Mouse (Mus musculus): ENCODE results near the gene Ndufaf2. TPM values are rescaled to one million over a fixed set of nuclear protein-coding genes. Genes with fewer than 3 reads are reported as not detected.

The Ndufaf2 gene
- total RNA-seq, 2 experiments from 2014 or later: 21.1 to 22.8 TPM

DNA sequence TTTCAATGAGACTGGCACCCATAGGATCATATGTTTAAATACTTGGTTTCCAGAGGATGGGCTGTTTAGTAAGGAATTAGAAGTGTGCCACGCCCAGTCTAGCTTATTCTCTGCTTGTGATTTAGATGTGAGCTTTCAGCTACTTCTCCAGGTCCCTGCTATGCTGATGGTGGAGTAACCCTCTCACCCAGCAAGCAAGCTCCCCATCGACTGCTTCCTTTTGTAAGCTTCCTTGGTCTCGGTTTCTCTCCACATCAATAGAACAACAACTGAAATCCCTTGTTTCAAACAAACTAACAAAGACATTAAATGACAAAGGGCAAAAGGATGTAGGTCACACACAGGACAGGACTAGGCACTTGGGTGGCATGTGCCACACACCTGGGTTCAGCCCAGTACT is 118.0 kb downstream of the Ndufaf2 start:
- no peak for DNase-seq (ENCODE audit: low spot score in 2 of 2)

DNA sequence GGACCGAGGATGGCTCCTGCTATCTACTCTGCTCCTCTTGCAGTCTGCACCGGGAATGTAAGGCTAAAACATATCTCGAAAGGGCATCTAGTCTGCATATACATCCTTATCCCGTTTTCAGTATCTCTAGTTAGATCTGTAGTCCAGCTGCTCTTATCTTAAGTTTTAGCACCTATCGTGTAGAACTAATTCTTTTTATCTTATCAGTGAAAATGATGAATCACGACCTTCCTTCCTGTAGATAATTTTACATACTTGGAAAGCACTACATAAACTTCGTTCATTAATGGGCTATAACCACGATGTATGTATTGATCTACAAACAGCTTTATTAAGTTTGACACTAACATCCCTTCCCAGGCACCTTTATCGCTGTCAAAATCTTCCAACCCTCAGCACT is 118.5 kb downstream of the Ndufaf2 start:
- no peak for DNase-seq (ENCODE audit: low spot score in 2 of 2)

DNA sequence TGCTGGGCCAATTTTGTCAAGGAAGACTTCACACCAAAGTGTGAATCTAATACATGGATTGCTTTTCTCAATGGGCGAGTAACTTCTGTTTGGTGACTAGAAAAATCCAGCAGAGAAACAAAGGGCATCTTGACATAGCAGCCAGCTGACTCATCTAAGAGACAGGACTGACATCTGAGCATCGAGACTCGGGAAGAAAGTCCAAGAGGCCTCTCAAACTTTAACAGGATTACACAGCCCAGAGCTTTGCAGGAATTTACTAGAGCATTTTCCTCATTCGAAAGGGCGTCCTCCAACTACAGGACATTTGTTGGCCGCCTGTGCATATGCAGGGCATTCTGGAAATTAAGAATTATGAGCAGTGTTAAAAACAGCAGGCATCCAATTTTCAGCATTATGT is 119.0 kb downstream of the Ndufaf2 start:
- no peak for DNase-seq (ENCODE audit: low spot score in 2 of 2)

DNA sequence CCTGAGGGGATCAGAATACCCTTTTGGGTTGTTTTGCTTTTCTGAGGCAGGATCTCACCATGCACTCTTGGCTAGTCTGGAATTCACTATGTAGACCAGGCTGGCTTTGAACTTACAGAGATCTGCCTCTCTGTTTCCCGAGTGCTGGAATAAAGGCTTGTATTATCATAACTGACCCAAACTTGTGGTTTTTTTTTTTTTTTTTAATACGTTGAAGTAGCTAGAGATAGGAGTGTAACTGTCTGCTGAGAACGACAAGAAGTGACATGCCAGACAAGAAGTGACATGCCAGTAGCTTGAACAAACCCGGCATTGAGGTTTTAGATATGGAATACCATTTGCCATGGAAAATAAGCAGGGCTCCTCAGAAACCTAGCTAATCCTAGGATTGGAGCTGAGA is 125.6 kb downstream of the Ndufaf2 start:
- DNase-seq (ENCODE audit: low spot score in 2 of 2): no peak

DNA sequence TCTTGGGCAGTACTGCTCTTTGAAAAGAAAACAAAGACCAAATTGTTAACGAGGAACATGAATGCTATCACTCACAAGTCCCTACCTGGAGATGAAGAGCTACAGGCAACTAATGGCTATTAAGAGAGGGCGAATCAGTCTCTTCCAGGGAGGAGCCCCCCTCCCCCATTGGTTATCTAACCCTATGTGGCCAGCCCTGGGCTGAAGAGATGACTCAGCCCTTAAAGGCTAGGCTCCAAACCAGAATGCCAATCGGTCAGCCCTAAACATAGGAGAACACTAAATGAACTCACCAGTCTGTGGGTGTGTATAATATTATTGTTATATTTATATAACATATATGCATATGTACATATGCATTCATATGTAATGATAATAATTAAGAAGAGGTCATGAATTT is 132.6 kb downstream of the Ndufaf2 start:
- DNase-seq (ENCODE audit: low spot score in 2 of 2): no peak

DNA sequence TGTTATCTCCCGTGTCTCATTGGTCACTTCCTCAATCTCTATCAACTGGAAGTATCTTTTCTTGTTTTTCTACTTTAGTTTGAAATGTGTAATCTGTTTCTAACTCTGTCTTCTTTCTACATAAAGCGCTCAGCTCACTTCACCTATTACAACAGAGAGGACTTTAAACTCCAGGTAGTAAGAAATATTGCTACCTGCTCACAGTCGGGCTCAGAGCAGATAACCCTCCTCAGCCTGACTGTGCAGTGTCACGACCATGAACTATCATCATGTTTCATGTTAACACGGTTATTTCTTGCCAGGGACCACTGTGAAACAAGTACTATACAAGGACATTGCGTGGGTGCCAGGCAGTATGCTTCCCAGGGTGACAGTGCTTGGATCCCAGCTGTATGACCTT is 141.1 kb downstream of the Ndufaf2 start:
- DNase-seq (ENCODE audit: low spot score in 2 of 2): no peak

DNA sequence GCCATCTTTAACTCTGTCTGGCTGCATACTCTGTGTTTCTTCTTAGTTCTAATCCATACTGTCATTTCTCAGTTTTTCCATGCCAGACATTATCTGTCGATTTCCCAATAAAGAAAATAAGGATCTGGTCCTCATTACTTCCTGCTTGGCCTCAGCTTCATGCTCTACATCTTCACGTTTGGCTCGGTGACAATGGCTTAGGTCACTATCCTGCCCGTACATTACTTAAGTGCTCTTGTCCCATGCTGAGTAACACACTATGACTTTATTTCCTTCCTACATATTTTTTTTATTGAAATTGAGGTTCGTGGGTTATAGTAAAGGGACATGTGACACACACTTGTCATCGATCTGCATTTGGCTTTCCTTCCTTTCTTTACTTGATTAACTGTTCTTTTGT is 143.3 kb downstream of the Ndufaf2 start:
- DNase-seq (ENCODE audit: low spot score in 2 of 2): no peak

DNA sequence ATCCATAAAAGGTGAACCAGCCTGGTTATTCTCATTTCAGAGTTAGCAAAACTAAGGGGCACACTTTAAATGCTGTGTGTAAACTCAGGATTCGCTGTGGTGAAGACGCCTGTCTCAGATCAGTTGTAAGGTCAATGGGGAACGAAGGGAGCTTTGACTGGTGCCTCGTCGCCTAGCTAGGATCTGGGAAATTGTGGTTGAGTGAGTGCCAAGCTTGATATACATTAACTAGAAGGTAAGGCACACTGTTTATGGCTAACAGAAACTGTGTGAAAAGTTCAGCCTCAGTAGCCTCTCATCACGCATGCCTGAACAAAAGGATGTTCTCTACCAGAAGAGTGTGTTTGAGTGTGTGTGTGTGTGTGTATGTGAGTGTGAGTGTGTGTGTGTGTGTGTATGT is 144.6 kb downstream of the Ndufaf2 start:
- no peak for DNase-seq (ENCODE audit: low spot score in 2 of 2)

DNA sequence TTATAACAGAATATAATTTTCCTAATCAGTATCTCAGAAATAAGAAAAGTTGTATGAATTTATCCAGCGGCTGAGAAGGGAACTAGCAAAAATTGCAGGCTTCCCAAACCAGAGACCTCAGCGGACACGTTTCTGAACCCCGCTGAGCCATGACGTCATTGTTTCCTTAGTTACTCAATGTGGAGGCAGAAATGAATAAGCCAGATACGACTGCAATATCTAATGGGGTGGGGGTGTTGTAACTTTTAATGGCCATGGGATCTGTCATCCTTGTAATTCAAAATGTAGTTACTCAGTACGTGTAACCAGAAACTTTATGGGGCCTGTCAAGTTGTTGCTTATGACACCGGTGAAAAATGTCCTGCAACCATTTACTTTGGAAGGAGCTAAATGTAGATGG is 145.3 kb downstream of the Ndufaf2 start:
- DNase-seq (ENCODE audit: low spot score in 2 of 2): no peak

DNA sequence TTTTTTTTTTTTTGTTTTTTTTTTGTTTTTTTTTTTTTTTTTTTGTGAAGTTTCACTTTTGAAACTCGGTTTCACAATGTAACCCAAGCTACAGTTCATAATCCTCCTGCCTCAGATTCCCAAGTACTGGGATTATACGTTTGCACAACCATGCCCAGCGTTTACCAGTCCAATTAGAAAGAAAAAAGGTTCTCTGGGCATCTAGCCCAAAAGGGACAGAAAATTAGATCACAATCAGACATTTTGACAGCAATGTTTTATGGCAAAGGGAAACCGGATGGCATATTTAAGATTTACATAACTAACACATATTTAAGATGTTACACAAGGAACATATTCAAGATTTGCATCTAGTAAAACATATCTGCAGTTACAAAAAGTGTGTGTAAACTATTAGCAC is 150.6 kb downstream of the Ndufaf2 start:
- DNase-seq (ENCODE audit: low spot score in 2 of 2): no peak

DNA sequence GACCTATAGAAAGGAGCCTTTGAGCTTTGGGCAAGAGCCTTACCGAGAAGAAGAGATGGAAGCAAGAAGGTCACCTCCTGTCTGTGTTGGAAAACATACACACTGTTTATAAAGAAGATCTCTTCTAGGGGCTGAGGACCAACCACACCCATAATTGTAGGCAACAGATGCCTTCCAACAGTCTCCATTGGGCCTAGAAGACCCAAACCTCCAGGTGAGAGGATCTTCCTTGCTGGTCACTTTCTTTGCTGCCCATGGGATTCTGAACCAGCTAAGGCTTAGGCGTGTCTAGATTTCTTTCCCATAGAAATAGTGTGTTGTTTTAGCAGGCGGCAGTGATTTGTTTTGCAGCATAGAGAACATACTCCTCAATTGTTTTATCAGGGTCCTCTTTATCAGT is 162.1 kb downstream of the Ndufaf2 start:
- no peak for DNase-seq (ENCODE audit: low spot score in 2 of 2)

DNA sequence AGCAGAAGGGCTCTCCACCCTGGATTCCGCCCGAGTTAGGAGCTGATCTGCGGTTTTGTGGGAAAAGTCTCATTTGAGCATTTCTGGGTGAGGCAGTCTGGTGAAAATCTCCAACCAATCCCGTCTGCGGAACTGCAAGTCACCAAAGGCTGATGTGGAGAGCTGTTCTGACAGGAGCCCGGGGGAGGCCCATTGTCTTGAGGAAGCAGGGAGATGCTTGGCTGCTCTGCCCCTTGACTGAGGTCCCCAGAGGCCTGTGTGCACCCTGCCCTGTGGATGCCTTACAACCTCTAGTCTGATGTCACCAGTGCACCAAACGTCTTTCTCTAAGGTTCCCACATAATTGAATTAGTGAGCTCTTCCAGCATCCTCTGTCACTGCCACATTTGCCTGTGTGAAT is 163.2 kb downstream of the Ndufaf2 start:
- no peak for DNase-seq (ENCODE audit: low spot score in 2 of 2)

DNA sequence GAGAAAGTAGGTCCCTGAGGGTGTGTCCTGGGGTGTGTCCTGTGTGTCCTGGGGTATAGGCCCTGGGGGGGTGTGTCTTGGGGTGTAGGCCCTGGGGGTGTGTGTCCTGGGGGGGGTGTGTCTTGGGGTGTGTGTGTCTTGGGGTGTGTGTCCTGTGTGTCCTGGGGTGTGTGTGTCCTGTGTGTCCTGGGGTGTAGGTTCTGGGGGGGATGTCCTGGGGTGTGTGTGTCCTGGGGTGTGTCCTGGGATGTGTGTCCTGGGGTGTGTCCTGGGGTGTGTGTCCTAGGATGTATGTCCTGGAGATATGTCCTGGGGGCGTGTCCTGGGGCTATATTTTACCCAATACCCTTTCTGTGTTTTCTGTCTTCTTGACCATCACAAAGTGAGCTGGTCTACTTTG is 165.8 kb downstream of the Ndufaf2 start:
- no peak for DNase-seq (ENCODE audit: low spot score in 2 of 2)

DNA sequence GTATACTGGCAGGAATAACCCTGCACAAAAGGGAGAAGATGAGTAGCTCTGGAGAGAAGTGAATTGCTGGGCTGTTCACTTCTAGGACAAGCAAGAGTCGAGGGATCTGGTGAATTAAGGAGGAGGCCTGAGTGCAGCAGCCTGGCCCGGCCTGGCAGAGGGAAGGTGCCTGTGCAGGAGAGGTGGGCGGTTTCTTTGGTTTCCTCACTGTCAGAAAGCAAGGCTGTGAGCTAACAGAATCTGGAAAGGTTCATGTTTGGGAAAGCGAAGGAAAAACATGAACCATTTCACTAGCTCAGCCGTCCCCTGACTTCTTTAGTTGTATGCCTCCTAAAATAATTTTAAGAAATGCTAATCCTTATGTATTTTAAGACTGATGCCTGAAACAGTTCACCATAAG is 173.8 kb downstream of the Ndufaf2 start:
- no peak for DNase-seq (ENCODE audit: low spot score in 2 of 2)

DNA sequence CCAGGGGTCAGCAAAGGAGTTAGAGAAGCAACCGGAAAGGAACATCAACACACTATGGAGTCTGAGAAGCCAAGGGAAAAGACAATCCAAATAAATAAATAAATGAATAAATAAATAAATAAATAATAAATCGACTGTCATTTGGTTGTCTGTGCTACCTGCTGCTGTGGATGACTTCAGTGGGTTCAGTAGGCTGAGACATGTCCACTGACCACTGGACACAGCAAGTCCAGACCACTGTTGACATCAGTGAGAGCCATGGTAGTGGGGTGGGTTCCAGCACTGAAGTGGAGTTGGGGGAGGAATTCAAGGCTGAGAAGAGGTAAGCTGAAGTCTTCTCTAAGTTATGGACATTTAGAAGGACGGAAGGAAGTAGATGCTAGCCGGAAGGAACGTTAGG is 174.2 kb downstream of the Ndufaf2 start:
- DNase-seq (ENCODE audit: low spot score in 2 of 2): no peak

DNA sequence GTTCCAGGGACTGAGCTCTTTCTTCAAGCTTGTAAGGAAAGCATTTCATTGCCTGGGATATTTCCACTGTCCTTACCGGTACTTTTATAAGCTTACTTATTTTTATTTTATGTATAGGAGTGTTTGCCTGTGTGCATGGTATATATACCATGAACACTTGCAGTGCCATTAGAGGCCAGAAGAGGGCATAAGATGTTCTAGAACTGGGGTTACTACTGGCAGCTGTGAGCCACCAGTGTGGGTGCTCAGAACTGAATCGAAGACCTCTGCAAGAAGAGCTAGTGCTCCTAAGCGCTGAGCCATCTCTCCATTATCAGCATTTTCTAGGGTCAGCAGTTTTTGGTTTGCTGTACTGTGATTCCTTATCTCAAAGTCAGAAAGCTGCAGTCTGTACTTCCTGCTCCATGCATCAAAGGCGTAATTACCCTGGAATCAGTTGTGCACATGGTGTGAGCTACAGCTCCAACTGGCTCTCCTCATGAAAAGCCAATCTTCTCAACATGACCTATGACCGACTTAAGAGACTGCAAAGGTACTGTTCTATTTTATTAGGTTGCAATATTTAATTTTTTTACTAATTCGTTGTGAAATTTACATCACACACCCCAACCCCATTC is 175.1 kb downstream of the Ndufaf2 start:
- DNase-seq (ENCODE audit: low spot score in 2 of 2): no peak

DNA sequence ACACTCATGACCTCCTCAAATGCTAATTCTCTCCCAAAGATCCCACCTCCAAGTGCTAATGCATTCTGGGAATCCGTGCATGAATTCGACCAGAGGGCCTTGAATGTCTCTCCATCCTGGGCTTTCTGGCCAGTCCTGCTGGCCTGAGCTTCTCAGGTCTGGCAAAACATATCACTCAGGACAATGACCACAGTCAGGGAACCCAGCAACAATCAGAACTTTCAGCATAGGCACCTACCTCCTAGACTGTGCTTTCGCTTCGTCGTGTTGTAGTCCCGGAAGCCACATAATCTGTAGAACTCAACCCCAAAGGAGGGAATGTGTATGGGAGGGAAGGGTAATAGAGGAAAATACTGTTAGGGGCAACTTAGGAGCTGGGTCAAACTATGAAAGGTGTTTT is 179.0 kb downstream of the Ndufaf2 start:
- no peak for DNase-seq (ENCODE audit: low spot score in 2 of 2)

DNA sequence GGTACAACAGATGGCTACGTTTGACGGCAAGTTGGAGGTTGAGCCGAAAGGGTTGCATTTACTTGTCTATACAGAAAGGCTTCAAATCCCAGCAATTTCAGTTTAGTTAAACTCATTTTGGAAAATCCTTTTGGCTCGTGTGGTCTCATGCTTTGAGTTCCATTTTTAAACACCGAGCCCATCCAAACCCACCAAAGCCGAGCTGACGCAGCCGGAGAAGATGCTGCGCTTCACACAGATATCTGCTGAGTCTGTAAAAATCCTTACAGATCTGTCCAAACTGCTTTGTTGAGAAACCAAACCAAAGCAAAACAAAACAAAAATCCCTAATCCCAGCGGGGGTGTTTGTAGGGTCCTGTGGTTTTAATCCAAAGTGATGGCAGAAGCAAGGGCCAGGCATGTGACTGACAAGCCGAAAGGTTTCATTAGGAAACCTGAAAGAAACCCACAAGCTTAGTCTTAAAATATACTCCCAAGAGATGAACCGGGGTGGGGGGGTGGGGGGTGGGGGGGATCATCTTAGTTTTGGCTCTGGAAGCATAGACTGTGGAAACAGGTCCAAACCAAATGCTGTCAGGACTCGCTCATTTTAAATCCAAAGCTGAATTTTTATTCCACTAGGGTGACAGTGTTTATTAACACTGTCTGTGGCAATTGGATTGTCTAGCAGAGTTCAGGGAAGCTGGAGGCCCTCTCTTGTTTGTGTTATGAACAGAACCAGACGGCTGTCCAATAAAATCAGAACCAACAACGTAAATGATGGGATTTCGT is 181.4 kb downstream of the Ndufaf2 start:
- no peak for DNase-seq (ENCODE audit: low spot score in 2 of 2)

DNA sequence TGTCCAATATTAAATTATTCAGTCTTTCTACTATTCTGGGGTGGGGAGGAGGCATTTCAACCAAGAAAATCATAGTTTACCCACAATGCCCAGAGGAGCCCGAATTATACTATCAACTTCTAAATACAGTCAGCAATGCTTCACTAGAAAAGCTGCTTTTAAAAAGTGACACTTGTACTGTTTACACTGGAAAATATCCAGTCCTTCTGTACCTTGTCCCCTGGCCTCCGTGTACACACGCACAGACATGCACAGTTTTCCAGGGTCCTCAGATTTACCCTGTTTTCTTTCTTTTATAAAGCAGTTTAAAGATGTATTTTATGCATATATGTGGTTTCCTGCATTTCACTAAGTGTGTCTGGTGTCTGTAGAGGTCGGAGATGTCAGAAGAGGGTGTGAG is 186.0 kb downstream of the Ndufaf2 start:
- no peak for DNase-seq (ENCODE audit: low spot score in 2 of 2)

DNA sequence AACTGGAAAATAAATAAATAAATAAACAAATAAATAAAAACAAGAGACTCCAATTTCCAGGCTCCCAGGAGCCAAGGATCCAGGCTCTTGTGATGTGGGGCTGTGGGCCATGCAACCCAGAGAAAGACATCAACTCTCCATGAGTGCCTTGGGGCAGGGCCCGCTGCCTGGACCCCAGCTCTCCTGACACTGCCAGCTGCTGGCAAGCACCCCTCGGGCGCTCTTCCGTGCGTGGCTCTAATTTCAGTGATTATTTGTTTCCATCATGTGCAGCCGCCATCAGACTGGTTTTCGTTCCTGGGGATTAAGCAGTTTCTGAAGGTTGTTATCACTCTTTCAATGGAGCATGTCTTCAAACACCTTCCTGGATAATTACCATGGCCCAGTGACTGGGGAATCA is 186.6 kb downstream of the Ndufaf2 start:
- DNase-seq (ENCODE audit: low spot score in 2 of 2): no peak

DNA sequence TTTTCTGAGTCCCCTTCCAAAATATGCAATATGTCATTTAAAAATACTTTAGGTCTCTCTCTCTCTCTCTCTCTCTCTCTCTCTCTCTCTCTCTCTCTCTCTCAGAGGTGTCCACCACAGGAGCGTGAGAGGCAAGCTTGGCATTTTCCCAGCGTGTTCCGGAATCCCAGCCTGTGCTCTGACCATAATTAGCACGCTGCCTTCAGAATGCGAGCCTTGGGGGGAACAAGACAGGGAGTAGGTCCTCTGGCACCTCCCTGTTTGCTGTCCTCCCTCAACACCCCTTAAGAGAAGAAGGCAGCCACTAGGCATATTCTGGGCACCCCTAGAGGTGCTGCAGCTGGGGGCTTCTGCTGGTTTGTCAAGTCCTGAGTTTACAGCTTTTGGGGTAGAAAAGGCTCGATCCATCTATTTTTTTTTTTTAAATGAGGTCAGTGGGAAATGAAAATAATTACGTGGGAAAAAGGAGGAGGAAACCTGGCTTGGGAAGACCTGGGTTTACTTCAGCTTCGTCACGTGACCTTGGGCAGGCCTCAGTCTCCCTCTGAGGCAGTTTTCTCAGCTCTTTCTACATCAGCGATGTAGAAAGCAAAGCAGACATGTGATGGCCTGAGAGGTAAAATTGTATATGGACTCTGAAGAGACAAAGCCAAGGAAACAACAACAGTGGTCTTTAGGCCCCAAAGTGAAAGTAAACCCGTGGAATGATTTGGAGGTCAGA is 187.8 kb downstream of the Ndufaf2 start:
- no peak for DNase-seq (ENCODE audit: low spot score in 2 of 2)

DNA sequence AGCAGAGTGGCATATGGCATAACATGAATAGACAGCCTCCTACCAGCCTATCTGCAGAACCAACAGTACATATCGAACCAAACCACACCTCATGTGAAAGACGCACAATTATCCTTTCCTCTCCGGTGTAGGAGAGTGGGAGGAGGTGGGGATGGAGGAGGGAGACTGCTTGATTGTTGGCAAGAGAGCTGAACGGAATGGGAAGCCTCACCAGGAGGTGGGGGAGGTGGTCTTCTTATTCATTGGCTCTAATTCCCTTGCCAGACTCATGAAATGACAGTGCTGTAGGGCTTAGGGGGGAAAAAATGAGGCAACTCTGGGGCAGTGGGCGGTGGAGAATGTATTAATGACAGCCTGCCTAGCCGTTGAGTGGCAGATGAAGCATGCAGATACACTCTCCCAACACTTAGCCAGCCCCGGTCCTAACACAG is 188.4 kb downstream of the Ndufaf2 start:
- peak; percentile 74 to 85 for DNase-seq (ENCODE audit: low spot score in 2 of 2)

DNA sequence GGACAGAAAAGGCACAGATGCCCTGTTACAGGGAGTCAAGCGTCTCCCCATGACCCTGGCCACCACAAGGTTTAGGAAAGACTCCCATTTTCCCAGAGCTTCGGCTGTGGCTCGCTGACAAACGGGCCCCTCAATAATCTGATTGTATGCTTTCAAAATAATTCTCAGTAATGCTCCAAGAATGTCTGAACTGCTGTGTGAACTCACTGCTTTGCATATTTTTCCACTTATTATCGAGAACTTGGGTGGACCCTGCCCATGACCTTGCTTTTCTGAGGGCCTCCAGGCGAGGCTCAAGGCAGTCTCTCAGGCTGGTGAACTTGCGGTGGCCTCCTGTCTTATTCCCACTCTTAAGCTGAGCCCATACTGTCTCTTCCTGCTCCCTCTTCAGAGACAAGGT is 193.8 kb downstream of the Ndufaf2 start:
- DNase-seq (ENCODE audit: low spot score in 2 of 2): no peak
